Mouse (Mus musculus) retina, postnatal 1 day (tissue): ENCODE results near the gene Haghl.

Experiments used
- DNase-seq: peaks from one replicate; pipeline ENCODE4 v3.0.0-alpha.2; 2012

Haghl gene

GRCm38 (mm10) chr17:25785281-25785745 is at the start of gene Haghl:
Gene Haghl, minus strand, starts transcription at chr17:25785673.
- DNase-seq, result peak; percentile 96

GRCm38 (mm10) chr17:25834595-25835222 is 49.2 kb upstream of the Haghl start:
- no peak for DNase-seq

- no peak for DNase-seq
These were observed 48.6 kb upstream of the Haghl start for GRCm38 (mm10) chr17:25833961-25834594.

- peak; percentile 96 for DNase-seq
These were observed 47.8 kb upstream of the Haghl start, which contains the start of gene Stub1 for GRCm38 (mm10) chr17:25833291-25833663. Gene Stub1, minus strand, starts transcription at chr17:25833404.

GRCm38 (mm10) chr17:25832436-25833290 is 47.2 kb upstream of the Haghl start:
- DNase-seq, result peak; percentile 99

GRCm38 (mm10) chr17:25831451-25832281 is 46.2 kb upstream of the Haghl start:
- DNase-seq, result no peak

- no peak for DNase-seq
These were observed 45.4 kb upstream of the Haghl start for GRCm38 (mm10) chr17:25830806-25831431.

- no peak for DNase-seq
These were observed 44.8 kb upstream of the Haghl start for GRCm38 (mm10) chr17:25830200-25830753.

GRCm38 (mm10) chr17:25829558-25830017 is 44.1 kb upstream of the Haghl start:
- DNase-seq, result no peak

GRCm38 (mm10) chr17:25828712-25829557 is 43.5 kb upstream of the Haghl start, which contains the start of gene Jmjd8:
Gene Jmjd8, plus strand, starts transcription at chr17:25828867.
- DNase-seq, result peak; percentile 90

- DNase-seq, result no peak
These were observed 42.7 kb upstream of the Haghl start for GRCm38 (mm10) chr17:25828223-25828594.

- DNase-seq, result no peak
These were observed 42.2 kb upstream of the Haghl start for GRCm38 (mm10) chr17:25827546-25828222.

GRCm38 (mm10) chr17:25827011-25827410 is 41.5 kb upstream of the Haghl start:
- DNase-seq, result no peak

GRCm38 (mm10) chr17:25825984-25826570 is 40.6 kb upstream of the Haghl start:
- no peak for DNase-seq

- DNase-seq, result no peak
These were observed 39.8 kb upstream of the Haghl start for GRCm38 (mm10) chr17:25825311-25825710.

- DNase-seq, result no peak
These were observed 39.1 kb upstream of the Haghl start for GRCm38 (mm10) chr17:25824362-25825142.

GRCm38 (mm10) chr17:25823452-25823851 is 38.0 kb upstream of the Haghl start, which contains the start of gene Wdr24:
Gene Wdr24, plus strand, starts transcription at chr17:25823627.
- peak; percentile 95 for DNase-seq
